Mouse (Mus musculus): ENCODE data around the gene Suz12. TPM values are rescaled to one million over a fixed set of nuclear protein-coding genes. Genes with fewer than 3 reads are reported as not detected.

The Suz12 gene
- 21.1 and 22.5 TPM in 2 replicates for polyA plus RNA-seq (2016; fragmentation: Nextera tagmentation; extraction: Ambion mirVana)

DNA sequence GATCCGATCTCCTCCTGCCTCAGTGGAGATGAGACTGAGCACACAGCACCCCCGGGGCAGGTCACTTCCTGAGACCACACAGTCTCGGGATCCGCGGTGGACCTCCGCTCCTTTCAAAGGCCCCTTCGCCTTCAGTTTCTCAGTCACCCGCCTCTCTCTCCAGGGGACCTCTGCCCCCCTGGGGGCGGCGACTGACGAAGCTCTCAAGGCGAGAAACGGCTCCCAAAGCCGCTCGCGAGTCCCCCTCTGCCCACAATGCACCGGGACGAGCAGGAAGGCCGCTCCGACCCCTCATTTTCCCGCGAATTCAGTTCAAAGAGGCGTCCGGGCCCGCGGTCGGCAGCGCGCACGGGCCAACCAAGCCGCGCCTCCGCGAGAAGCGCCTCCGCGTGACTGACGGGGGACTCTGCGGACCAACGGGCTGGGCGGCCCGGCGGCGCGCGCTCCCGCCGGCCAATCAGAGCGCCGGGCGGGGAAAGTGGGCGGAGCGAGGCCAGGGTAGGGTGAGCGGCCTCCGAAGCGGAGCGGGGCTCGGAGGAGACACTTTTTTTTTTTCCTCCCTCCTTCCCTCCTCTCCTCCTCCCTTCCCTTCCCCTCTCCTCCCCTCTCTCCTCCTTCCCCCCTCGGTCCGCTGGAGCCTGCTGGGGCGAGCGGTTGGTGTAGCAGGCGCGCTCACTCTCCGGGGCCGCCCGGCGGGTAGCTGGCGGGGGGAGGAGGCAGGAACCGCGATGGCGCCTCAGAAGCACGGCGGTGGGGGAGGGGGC, at the start of gene Suz12:
Gene Suz12 (plus strand): TSS at position 515 of the 764 bp plus-strand sequence.
- Histone ChIP-seq H3K36me3 (peaks cover 26% of the 10 kb centered on the region), H3K27ac (peak within 1 kb of the TSS; percentile 99), H3K27me3 (ENCODE audit: low read depth, poor library complexity, severe bottlenecking) (no peaks in the 10 kb centered on the region), H3K9me3 (replicated peaks) (no peaks in the 10 kb centered on the region), H3K4me3 (peak within 1 kb of the TSS; percentile 99), H3K4me1 (peaks cover 8% of the 10 kb centered on the region)
- DNase-seq (ENCODE audit: low spot score), result peak; percentile 97
- WGBS, result under 1% methylated on average over 71 of the region's 74 CpGs

DNA sequence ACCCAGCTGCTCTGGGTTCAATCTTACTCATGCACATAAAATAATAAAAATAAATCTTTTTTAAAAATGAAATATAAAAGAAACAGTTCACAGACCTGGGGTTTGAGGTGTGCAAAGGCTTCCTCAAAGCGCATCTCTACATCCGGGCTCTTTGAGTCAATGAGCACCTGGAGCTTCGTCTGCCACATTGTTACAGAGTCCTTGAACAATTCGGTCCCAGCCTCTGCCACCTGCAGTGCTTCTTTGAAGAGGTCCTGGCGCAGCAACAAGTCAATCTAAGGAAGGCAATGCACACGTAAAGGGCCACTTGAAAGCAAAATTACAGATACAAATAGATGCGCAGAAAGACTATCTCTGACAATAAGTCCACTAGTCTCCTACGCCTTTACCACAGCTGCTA, 49.8 kb upstream of the Suz12 start:
- Histone ChIP-seq H3K27ac (no peak overlapping the region), H3K27me3 (ENCODE audit: low read depth, poor library complexity, severe bottlenecking) (no peaks in the 10 kb centered on the region), H3K36me3 (peaks cover 98% of the 10 kb centered on the region), H3K4me1 (no peaks in the 10 kb centered on the region), H3K9me3 (replicated peaks) (no peaks in the 10 kb centered on the region), H3K4me3 (no peak overlapping the region)
- no peak for DNase-seq (ENCODE audit: low spot score)
- WGBS, result 93% methylated on average over 8 of the region's 8 CpGs

DNA sequence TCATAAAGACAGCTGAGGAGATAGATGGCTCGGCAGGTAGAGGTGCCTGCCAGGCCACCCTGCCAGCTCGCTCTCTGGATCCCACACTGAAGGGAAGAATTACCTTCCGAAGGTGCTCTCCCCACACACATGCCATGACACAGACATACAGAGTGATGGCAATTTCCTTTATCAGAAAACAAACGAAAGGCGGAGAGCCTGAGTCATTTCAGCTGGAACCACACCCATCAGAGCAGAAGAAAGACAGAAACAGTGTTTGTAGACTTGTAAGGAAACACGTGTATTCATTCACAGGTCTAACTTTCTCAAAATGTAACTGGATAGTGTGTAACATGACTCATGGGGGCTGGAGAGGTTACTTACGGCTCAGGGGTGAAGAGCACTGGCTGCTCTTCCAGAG, 49.3 kb upstream of the Suz12 start:
- Histone ChIP-seq H3K27me3 (ENCODE audit: low read depth, poor library complexity, severe bottlenecking) (no peaks in the 10 kb centered on the region), H3K9me3 (replicated peaks) (no peaks in the 10 kb centered on the region), H3K4me3 (no peak overlapping the region), H3K4me1 (no peaks in the 10 kb centered on the region), H3K27ac (no peak overlapping the region), H3K36me3 (peaks cover 98% of the 10 kb centered on the region)
- WGBS, result 90% methylated on average over 7 of the region's 7 CpGs
- no peak for DNase-seq (ENCODE audit: low spot score)

DNA sequence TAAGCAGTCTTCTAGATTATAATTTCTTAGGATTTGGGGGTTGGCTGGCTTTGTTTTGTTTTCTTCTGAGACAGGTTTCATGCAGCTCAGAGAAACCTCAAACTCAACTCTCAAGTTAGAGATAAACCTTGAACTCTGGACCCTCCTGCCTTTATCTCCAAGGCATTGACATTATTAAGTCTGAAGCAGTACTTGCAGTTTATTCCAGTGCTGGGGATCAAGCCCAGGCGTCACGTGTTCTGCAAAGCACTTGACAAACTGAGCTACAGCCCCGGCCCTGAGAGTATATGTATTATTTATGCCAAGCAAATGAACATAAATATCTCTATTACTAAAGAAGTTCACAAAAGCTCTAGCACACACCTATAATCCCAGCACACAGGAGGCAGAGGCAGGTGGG, 45.6 kb upstream of the Suz12 start:
- H3K36me3 ChIP-seq, result peaks cover 98% of the 10 kb centered on the region
- no peaks in the 10 kb centered on the region for H3K4me1 ChIP-seq
- H3K9me3 ChIP-seq (replicated peaks), result no peaks in the 10 kb centered on the region
- no peak overlapping the region for H3K4me3 ChIP-seq
- no peaks in the 10 kb centered on the region for H3K27me3 ChIP-seq (ENCODE audit: low read depth, poor library complexity, severe bottlenecking)
- H3K27ac ChIP-seq, result no peak overlapping the region
- 96% methylated on average over 3 of the region's 3 CpGs for WGBS
- no peak for DNase-seq (ENCODE audit: low spot score)

DNA sequence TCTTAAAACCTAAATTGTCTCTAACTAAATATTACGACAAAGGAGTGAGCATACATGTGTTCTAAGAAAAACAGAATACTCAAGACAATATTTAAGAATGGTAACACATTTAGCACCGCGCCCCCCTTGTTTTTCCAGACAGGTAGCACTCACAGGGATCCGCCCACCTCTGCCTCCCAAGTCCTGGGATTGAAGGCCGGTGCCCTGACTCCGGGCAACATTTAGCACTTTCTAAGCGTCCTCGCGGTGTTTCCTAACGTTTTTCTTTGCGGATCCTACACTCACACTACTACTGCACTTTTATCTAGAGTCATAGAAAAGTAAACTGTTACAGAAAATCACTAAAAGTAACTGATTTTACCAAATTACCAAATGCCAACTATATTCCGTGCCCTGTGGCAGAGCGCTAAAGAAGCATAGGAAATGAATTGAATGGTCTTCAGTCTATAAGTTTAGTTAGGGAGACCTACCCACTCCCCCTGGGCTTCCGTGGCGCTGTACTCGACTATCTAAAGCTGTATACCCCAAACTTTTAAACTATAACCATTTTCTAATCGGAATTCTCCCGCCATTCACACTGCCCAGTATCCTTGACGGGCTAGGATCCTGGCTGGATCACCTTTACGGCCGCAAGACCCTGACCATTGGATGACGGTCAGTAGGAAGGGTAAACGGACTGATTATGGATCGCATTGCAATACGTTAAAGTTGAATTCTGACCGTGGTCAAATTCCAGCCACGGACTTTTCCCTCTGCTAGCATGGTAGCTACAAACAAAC, 31.4 kb upstream of the Suz12 start:
- H3K4me1 ChIP-seq, result peaks cover 13% of the 10 kb centered on the region
- H3K9me3 ChIP-seq (replicated peaks), result no peaks in the 10 kb centered on the region
- H3K27me3 ChIP-seq (ENCODE audit: low read depth, poor library complexity, severe bottlenecking), result no peaks in the 10 kb centered on the region
- peak overlapping the region; percentile 89 for H3K27ac ChIP-seq
- WGBS, result 6% methylated on average over 27 of the region's 27 CpGs
- no peak for DNase-seq (ENCODE audit: low spot score)
- peak overlapping the region; percentile 81 for H3K4me3 ChIP-seq
- peaks cover 41% of the 10 kb centered on the region for H3K36me3 ChIP-seq

DNA sequence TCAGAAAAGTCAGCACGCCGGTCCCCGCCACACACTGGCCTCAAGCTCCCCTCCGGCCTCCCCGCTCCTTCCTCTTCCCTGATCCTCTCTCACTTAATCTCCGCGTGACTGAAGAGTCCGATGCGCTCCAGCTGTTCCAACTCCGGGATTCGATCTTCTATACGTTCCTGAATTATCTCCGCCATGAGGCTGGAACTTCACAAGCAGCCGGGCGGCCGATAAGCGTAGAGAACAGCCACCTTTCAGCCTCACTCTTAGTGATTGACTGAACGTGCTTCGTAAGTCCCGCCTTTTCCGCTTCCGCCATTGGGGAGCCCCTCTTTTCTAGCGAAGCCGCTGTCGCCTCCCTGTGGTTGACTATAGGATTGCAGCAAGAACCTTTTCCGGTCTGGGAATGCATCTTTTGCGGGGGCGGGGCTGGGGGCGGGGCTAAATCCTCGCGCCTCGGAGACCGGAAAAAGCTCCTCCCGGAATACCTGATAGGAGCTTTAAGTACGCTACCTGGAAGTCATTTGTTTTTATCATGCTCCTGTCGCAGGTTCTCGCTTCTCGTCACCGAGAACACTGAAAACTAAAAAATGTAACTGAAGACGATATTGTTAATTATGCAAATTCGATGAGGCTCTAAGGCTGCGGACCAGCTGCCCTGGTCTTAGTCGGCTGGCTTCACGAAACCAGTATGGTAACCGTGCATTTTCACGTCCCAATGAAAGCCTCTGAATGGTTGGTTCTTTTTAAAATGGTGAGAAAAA, 30.6 kb upstream of the Suz12 start, which contains the start of gene Utp6:
Gene Utp6 (minus strand): TSS at position 266 of the 752 bp plus-strand sequence.
- Histone ChIP-seq H3K36me3 (peaks cover 34% of the 10 kb centered on the region), H3K9me3 (replicated peaks) (no peaks in the 10 kb centered on the region), H3K27me3 (ENCODE audit: low read depth, poor library complexity, severe bottlenecking) (no peaks in the 10 kb centered on the region), H3K4me3 (peak within 1 kb of the TSS; percentile 81), H3K4me1 (peaks cover 13% of the 10 kb centered on the region), H3K27ac (peak within 1 kb of the TSS; percentile 89)
- peak; percentile 100 for DNase-seq (ENCODE audit: low spot score)
- under 1% methylated on average over 46 of the region's 46 CpGs for WGBS

DNA sequence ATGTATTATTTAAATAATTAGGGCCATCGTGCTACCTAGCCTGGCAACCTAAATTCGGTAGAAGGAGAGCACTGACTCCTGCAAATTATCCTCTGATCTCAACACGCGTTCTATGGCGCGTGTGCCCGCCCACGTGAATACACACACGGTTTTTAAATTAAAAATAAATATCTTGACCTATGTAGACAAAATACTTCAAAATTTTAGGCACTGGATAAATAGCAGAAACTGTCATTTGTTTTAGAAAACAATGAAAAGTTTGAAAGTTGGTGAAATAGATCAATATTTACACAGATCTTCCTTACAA, 30.1 kb upstream of the Suz12 start:
- peaks cover 13% of the 10 kb centered on the region for H3K4me1 ChIP-seq
- H3K4me3 ChIP-seq, result peak overlapping the region; percentile 81
- peak overlapping the region; percentile 89 for H3K27ac ChIP-seq
- WGBS, result 14% methylated on average over 9 of the region's 9 CpGs
- H3K9me3 ChIP-seq (replicated peaks), result no peaks in the 10 kb centered on the region
- no peaks in the 10 kb centered on the region for H3K27me3 ChIP-seq (ENCODE audit: low read depth, poor library complexity, severe bottlenecking)
- H3K36me3 ChIP-seq, result peaks cover 28% of the 10 kb centered on the region
- DNase-seq (ENCODE audit: low spot score), result no peak

DNA sequence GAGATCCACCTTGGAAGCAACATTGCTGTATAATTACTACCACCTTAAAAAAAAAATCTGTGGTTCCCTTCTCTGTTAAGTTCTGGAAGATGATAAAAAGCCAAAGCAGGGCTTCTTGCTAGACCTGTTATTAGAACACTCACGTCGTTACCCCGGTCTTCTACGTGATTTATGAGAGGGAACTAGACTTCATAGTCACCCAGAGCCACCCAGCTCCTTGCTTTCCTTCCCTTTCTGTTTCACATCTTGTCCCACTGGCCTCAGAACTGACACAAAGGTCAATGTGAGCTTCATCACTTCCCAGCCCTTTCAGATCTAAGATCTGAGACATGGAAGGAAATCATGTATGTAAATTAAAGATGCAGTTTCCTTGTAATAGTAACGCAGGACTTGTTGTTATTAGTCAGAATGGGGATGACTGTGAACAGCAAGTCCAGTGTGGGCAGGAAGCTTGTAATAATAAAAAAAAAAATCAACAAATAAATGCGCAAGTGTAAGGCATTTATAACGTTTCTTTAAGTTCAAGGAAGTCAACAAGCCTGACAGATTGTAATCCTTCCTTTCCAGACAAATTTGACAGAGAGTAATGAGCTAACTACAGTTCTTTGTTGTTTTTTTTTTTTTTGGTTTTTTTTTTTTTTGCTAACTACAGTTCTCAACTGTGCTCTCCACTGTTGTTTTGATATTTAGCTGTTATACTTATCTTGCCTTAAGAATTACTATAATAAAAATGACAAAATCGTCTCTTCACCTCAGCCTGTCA, 29.5 kb upstream of the Suz12 start:
- Histone ChIP-seq H3K27me3 (ENCODE audit: low read depth, poor library complexity, severe bottlenecking) (no peaks in the 10 kb centered on the region), H3K27ac (peak overlapping the region; percentile 4; the same call in 1 of the 2 replicates), H3K4me3 (peak overlapping the region; percentile 81), H3K4me1 (peaks cover 13% of the 10 kb centered on the region), H3K36me3 (peaks cover 23% of the 10 kb centered on the region), H3K9me3 (replicated peaks) (no peaks in the 10 kb centered on the region)
- no peak for DNase-seq (ENCODE audit: low spot score)
- 48% methylated on average over 8 of the region's 8 CpGs for WGBS

DNA sequence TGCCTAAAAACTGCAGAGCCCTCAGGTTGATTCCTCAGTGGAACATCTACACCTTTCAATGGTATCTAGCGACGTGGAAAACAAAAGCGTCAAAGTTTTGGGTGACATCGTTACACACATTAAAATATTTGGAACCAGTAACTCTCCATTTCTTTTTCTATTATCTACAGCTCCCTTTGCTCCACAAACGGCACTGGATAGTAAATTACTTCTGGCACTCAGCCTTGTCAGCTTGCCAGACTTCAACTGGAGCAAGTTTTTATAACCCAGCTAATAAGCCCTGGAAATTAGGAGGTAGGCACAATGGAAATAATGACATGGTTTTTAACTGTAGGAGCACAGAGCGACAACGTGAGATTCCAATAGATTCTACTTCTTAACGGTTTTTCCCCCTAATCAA, 27.0 kb upstream of the Suz12 start:
- peaks cover 11% of the 10 kb centered on the region for H3K4me1 ChIP-seq
- no peaks in the 10 kb centered on the region for H3K9me3 ChIP-seq (replicated peaks)
- H3K4me3 ChIP-seq, result no peak overlapping the region
- H3K27me3 ChIP-seq (ENCODE audit: low read depth, poor library complexity, severe bottlenecking), result no peaks in the 10 kb centered on the region
- no peak for DNase-seq (ENCODE audit: low spot score)
- 59% methylated on average over 8 of the region's 8 CpGs for WGBS
- no peak overlapping the region for H3K27ac ChIP-seq
- no peaks in the 10 kb centered on the region for H3K36me3 ChIP-seq

DNA sequence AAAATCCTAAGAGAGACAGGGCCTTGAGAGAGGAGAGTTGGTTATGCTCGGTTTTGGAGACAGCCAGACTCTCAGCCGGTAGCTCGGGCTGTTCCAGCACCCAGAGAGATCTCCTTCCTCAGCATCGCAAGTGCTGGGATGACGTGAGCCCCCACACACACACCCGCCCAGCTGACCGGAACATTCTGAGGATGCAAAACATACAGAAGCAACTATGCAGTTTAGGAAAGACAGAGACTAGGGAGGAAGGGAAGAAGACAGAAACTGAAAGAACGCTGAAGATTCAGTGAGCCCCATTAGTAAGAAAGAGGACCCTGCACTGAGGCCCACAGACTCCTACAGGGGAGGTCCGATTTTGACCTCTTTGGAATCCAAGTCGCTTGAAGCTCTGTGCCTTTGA, 25.2 kb upstream of the Suz12 start:
- 79% methylated on average over 10 of the region's 10 CpGs for WGBS
- Histone ChIP-seq H3K27ac (no peak overlapping the region), H3K36me3 (no peaks in the 10 kb centered on the region), H3K9me3 (replicated peaks) (no peaks in the 10 kb centered on the region), H3K4me1 (peaks cover 4% of the 10 kb centered on the region; the same call in 1 of the 2 replicates), H3K27me3 (ENCODE audit: low read depth, poor library complexity, severe bottlenecking) (peaks cover 5% of the 10 kb centered on the region), H3K4me3 (no peak overlapping the region)
- DNase-seq (ENCODE audit: low spot score), result no peak

DNA sequence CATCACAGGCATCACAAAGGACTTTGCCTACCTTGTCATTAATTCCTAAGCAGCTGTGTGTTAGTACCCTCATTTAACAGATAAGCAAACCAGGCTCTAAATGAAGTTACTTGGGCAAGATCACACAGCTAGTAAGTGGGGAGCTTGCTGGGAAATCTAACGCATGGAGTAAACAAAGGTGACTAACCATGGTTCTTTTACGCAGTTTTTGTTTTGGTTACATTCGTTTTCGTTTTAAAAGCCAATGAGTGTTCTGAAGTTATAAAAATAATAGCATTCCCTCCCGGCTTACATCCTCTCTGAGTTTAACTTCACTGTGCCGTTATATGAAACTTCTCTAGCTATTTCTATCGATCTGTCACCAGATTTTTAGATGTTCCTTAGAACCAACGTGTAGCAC, 19.8 kb upstream of the Suz12 start:
- H3K9me3 ChIP-seq (replicated peaks), result no peaks in the 10 kb centered on the region
- 14% methylated on average over 8 of the region's 8 CpGs for WGBS
- peaks cover 17% of the 10 kb centered on the region for H3K4me1 ChIP-seq
- H3K36me3 ChIP-seq, result no peaks in the 10 kb centered on the region
- peak overlapping the region; percentile 59 for H3K4me3 ChIP-seq
- peaks cover 34% of the 10 kb centered on the region for H3K27me3 ChIP-seq (ENCODE audit: low read depth, poor library complexity, severe bottlenecking)
- no peak overlapping the region for H3K27ac ChIP-seq
- no peak for DNase-seq (ENCODE audit: low spot score)

All from limb, embryonic 10.5 days (tissue).